Mouse (Mus musculus) telencephalon, adult 2 months (tissue): ENCODE measurements around the gene Arhgap10.
"Not testable (repeated sequence)": the region's sequence is repeated elsewhere in the genome, so short reads cannot be mapped to it uniquely, and the experiment has no call there.

Experiments
- DNase-seq: peaks from one replicate; pipeline ENCODE4 v3.0.0-alpha.2; 2011; ENCODE audit warnings: low read depth, low spot score

Arhgap10 gene

DNA sequence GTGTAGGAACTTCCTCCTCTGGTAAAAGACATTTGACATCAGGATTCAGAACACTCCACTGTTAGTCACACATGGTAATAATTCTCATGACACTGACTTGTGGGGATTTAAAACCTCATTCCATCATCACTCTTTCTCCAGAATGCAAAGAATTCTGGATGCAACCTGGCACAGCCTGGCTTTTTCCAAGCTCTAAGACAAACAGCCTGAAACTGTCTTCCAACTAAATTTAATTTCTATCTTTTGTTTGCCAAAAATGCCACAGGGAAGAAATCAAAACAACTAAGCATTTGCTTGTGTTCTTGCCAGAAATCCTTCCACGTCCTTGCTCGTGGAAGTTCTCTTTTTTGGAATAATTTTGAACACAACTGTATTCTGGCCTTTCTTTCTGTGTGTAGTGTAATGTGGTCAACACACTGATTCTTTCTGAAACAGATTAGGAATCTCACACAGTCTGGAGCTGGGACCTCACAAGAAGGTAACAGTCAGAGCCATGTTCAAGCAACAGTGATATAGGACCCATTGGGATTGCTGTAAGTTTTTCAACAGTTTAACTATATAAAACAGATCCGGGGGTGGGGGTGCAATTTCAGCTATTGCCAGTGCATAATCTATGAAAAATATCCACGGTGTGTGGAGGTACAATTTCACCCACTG is 167.5 kb downstream of the Arhgap10 start:
- DNase-seq: no peak

DNA sequence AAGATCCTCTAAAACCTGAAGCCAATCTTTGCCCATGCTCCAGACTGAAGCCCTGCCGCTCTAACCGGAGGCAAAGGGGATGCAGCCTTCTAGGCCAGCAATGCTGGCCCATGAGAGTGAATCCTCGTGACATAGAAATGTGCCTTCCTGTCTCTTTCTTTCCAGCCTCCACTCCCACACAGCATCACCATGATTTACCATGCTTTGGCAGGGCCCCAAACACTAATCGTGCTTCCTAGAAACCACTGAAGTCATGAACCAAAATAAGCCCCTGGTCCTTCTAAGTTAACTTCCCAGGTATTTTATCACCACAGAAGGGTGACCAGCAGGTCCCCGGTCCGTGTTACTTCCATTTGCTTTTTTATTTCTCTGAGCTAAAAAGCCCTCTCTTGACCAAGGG is 173.8 kb downstream of the Arhgap10 start:
- no peak for DNase-seq

DNA sequence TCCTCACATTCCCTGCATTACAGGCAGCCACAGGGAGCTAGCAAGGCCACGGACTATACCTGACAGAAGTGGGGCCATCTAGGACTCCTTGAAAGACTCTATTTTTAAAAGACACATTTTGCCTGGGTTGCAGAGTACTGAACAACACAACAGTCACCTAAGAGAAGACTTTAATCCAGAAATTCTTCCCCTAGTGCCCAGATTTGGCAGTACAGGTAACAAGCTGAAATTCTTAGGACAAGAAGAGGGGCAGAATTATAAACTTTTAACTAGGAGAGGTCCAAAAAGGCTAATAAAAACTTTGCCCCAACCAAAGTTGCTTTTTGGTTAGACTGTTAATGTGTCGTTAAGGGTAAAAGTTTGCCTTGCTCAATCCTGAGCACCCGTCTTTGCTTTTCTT is 174.4 kb downstream of the Arhgap10 start:
- no peak for DNase-seq

- DNase-seq: no peak
Measured at GRCm38 (mm10) chr8:77342144-77342543, 175.6 kb downstream of the Arhgap10 start.

GRCm38 (mm10) chr8:77341329-77341728 is 176.4 kb downstream of the Arhgap10 start:
- DNase-seq: no peak

GRCm38 (mm10) chr8:77340046-77340747 is 177.6 kb downstream of the Arhgap10 start:
- DNase-seq: no peak

DNA sequence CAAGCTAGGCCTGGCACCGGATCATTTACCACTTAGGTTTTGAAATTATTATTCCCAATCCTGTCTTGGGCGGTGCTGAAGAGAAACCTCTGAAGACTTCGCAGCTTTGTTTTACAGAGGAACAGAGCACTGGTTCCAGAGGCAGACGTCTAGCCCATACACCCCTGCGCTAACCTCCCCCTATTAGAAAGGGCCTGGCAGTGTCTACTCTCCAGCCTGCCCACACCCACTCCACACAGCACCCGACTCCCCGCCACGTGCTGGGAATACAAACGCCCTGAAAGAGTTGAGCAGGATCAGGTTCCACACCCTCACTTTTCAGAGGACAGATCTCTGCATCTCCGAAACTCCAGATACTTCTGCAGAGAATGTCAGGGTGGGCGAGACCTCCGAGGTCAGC is 180.5 kb downstream of the Arhgap10 start:
- DNase-seq: no peak

DNA sequence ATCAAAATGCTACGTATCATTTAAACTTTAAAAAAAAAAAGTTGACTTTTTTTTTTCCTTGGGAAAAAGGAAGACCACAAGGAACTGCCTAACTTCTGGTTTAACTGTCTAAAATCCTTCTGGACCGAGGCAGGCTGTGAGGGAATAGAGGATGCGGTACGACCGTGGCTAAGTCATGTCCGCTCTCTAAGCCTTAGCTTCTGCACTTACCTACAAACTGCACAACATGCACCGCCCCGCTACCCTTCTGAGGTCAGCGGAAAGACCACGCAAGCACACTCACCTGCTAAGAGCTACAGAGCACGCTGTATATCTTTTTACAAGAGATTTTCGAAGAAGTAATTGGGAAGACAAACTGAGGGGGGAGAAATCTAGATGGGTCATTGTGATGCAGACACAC is 186.6 kb downstream of the Arhgap10 start:
- DNase-seq: no peak

DNA sequence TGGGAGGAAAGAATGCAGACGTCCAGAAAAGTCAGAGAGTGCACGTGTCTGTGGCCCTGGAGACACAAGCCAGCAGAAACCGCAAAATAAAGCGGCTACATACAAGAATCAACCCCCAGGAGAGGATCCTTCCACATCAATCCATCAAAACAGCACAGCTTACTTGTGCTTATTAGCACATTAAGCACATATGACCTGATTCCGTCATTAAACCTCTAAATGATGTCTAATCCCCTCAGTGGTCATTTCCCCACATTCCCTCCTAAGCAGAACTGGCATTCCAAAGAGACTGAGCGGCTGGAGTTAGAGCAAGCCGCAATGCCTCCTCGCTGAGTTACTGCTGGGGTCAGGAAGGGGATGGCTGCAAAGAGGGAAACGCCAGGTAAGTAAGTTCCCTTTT is 187.4 kb downstream of the Arhgap10 start:
- no peak for DNase-seq

GRCm38 (mm10) chr8:77329783-77330182 is 188.0 kb downstream of the Arhgap10 start:
- no peak for DNase-seq

GRCm38 (mm10) chr8:77328473-77328872 is 189.3 kb downstream of the Arhgap10 start:
- no peak for DNase-seq

- DNase-seq: no peak
Measured at GRCm38 (mm10) chr8:77327326-77327725, 190.4 kb downstream of the Arhgap10 start.

GRCm38 (mm10) chr8:77322727-77323126 is 195.0 kb downstream of the Arhgap10 start:
- not testable (repeated sequence) for DNase-seq

DNA sequence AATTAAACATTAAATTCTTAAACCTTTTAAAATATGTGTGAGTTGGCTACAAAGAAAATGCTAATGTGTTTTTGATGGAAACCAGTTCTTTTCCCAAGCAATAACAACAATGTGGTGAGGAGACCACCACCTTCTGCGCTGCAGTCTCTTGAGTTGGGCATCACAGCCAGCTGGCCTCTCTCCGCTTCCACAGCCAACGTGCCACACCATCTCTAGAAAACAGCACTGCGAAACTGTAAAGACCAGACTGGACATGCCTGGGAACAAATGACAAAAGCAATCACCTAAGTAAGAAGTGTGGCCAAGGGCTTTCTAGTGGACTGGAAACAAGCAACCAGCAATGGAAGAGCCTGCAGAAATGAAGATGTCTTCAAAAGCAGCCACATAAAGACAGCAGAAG is 195.9 kb downstream of the Arhgap10 start:
- DNase-seq: no peak

DNA sequence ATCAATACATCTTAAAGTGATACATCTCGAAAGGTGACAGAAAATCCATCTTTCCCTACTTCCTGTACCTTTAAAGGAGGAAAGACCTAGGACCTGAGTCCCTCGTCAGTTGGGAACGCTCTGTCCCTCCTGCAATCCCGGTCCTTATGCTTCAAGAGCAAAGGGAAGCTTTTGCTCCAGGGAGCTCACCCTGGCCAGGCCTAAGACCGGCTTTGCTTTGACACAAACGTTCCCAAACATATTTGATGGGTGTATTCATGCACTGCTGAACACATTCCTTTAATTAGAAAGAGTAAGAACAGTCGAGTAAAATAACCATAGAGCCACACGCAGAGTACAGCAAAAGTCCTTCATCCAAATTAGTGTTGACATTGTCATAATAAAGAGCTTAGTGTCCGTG is 199.2 kb downstream of the Arhgap10 start:
- DNase-seq: no peak

DNA sequence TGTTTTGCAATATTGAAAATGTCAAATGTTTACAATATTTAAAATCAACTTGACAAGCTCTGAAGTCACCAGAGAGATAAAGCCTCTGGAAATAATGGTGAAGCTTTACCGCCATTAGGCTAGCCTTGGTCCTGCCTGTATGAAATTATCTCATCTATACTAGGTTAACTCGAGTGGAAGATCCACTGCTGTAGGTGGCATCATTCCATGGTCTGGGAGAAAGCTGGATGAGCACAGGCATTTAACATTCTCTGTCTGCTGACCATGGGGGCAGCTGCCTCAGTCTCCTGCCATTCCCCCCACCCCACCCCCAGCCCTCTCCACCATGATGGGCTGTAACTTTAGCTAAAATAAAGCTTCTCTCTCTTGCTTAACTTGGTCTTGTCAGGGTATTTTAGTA is 200.0 kb downstream of the Arhgap10 start:
- DNase-seq: no peak

GRCm38 (mm10) chr8:77313003-77313402 is 204.8 kb downstream of the Arhgap10 start:
- no peak for DNase-seq

DNA sequence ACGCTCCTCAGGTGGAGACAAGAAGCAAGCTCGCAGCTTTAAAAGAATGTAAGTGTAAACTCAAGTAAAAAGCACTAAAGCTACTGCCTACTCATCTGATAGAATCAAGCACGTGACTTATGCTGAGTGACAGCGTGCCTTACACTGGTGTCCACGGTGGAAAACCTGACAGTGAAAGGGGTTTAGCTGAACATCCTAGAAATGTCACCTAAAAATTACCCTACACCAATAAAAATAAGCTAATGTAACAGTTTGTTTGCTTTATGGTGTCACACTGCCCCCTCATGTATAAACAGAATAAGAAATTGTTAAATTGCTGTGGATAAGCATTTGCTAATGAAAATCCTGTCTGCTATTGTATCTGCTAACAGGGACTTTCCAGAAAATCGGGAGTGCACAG is 206.0 kb downstream of the Arhgap10 start:
- DNase-seq: no peak

- no peak for DNase-seq
Measured at GRCm38 (mm10) chr8:77310541-77310940, 207.2 kb downstream of the Arhgap10 start.

DNA sequence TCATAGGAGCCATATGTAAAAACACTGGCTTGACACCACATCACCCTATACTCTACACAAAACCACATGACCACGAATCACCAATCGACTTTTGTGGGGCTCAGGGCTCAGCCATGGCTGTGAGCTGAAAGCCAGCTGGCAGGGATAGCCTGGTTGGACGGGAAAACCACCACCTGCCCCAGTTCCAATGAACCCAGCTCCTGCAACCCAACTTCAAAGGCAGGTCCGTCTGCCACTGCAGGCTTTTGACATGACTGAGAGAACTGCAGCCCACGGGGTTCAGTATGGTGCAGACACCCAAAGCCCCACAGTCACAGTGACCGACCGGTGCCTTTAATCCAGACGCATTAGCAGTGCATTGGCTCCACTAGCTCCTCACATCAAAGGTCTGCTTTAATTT is 207.7 kb downstream of the Arhgap10 start:
- DNase-seq: no peak

DNA sequence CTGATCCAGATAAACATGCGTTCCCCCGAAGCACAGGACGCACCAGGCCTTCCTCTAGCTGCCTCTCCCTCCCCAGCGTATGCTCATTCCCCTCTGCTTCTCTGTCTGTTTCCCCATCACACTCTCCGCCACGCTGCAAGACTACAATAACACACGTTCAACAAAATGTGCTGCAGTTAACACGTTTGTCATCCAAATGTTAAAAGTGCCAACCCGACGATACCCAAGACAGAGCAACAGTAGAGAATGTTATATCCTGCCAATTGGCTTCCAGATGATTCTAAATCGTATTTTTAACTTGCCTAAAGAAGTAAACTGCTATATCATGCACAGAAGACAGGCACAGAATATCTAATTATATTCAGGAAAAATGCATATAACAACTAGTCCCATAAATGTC is 223.2 kb downstream of the Arhgap10 start:
- peak; percentile 68 for DNase-seq

- peak; percentile 81 for DNase-seq
Measured at GRCm38 (mm10) chr8:77292649-77293048, 225.1 kb downstream of the Arhgap10 start.

GRCm38 (mm10) chr8:77292120-77292519 is 225.6 kb downstream of the Arhgap10 start:
- no peak for DNase-seq
